Mouse (Mus musculus): ENCODE results near the gene Tmbim6. TPM values are rescaled to one million over a fixed set of nuclear protein-coding genes. Genes with fewer than 3 reads are reported as not detected.

The Tmbim6 gene
- polyA plus RNA-seq, 1 experiment from 2014 or later = 509 TPM

- ATAC-seq = peak; percentile 44
- TF ChIP-seq CTCF (IDR thresholded peaks at IDR 0.05) = no peak
- DNase-seq (ENCODE audit: low read depth, low spot score) = no peak
- POLR2A ChIA-PET = interaction anchor here (0.7 to 1.4 kb wide), 5 partner anchors 14 to 372 kb away, joined by 3 to 4 read pairs (median 4); no protein-coding TSS in a partner anchor
- in situ Hi-C loops (cut with MboI; ENCODE audit: low pct_unique_long_range_greater_than_20kb) = no loop called here
- H3K27me3 ChIP-seq = no peaks in the 10 kb centered on the region
- CTCF ChIA-PET = interaction anchor here (1.0 to 4.3 kb wide), 21 partner anchors 11 to 233 kb away, joined by 3 to 64 read pairs (median 5); partner anchors contain the start of genes Nckap5l and Tmbim6
Observed at GRCm38 (mm10) chr15:99416348-99416882, 23.7 kb downstream of the Tmbim6 start.

DNA sequence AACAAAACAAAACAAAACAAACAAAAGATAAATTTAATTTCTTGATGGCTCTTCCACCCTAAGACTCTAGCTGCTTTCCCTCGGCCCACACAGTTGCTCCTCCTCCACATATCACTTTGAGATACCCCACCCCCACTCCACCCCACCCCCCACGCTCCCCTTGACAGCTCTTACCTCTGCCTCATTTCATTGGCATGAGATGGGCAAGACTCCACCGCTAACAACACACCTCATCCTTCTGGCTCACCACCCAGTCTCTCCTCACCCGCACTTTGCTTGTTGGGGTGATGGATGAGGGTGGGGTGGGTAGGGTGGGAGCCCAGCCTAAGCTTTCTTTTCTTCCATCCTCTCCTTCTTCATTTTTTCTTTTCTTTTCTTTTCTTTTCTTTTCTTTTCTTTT, 24.3 kb downstream of the Tmbim6 start:
- POLR2A ChIA-PET = interaction anchor here (1.1 to 1.4 kb wide), 2 partner anchors 15 to 54 kb away, joined by 3 to 4 read pairs; no protein-coding TSS in a partner anchor
- no peak for DNase-seq (ENCODE audit: low read depth, low spot score)
- CTCF ChIA-PET = interaction anchor here (0.6 to 4.3 kb wide), 20 partner anchors 10 to 233 kb away, joined by 3 to 64 read pairs (median 5); partner anchors contain the start of genes Nckap5l and Tmbim6
- TF ChIP-seq CTCF (IDR thresholded peaks at IDR 0.05) = no peak
- no peaks in the 10 kb centered on the region for H3K27me3 ChIP-seq
- ATAC-seq = no peak
- in situ Hi-C loops (cut with MboI; ENCODE audit: low pct_unique_long_range_greater_than_20kb) = no loop called here

GRCm38 (mm10) chr15:99417692-99418271, 25.1 kb downstream of the Tmbim6 start:
- ATAC-seq = no peak
- in situ Hi-C loops (cut with MboI; ENCODE audit: low pct_unique_long_range_greater_than_20kb) = no loop called here
- no peak for DNase-seq (ENCODE audit: low read depth, low spot score)
- ChIA-PET POLR2A (no interaction called here), CTCF (interaction anchor here (1.2 to 2.5 kb wide), 2 partner anchors 23 to 58 kb away, joined by 3 to 7 read pairs; no protein-coding TSS in a partner anchor)
- H3K27me3 ChIP-seq = no peaks in the 10 kb centered on the region
- TF ChIP-seq CTCF (IDR thresholded peaks at IDR 0.05) = no peak

- no peaks in the 10 kb centered on the region for H3K27me3 ChIP-seq
- no peak for ATAC-seq
- no peak for TF ChIP-seq CTCF (IDR thresholded peaks at IDR 0.05)
- DNase-seq (ENCODE audit: low read depth, low spot score) = no peak
- ChIA-PET CTCF (interaction anchor here (1.0 to 1.9 kb wide), 3 partner anchors 38 to 51 kb away, joined by 3 to 5 read pairs (median 5); partner anchors contain the start of gene Nckap5l), POLR2A (interaction anchor here (1.1 kb wide), 1 partner anchor 48 kb away, joined by 4 read pairs; no protein-coding TSS in a partner anchor)
- in situ Hi-C loops (cut with MboI; ENCODE audit: low pct_unique_long_range_greater_than_20kb) = loop anchor here (5.0 kb wide), 1 partner anchor 47 kb away; no protein-coding TSS in a partner anchor
Observed at GRCm38 (mm10) chr15:99420101-99420500, 27.4 kb downstream of the Tmbim6 start.

- no peak for TF ChIP-seq CTCF (IDR thresholded peaks at IDR 0.05)
- in situ Hi-C loops (cut with MboI; ENCODE audit: low pct_unique_long_range_greater_than_20kb) = loop anchor here (5.0 kb wide), 1 partner anchor 47 kb away; no protein-coding TSS in a partner anchor
- ChIA-PET POLR2A (interaction anchor here (1.1 kb wide), 1 partner anchor 47 kb away, joined by 4 read pairs; no protein-coding TSS in a partner anchor), CTCF (interaction anchor here (1.0 to 1.9 kb wide), 2 partner anchors 37 to 50 kb away, joined by 5 read pairs; partner anchors contain the start of gene Nckap5l)
- no peak for DNase-seq (ENCODE audit: low read depth, low spot score)
- ATAC-seq = no peak
- H3K27me3 ChIP-seq = no peaks in the 10 kb centered on the region
Observed at GRCm38 (mm10) chr15:99420521-99421014, 27.9 kb downstream of the Tmbim6 start.

- TF ChIP-seq CTCF (IDR thresholded peaks at IDR 0.05) = no peak
- no peak for ATAC-seq
- in situ Hi-C loops (cut with MboI; ENCODE audit: low pct_unique_long_range_greater_than_20kb) = loop anchor here (5.0 kb wide), 1 partner anchor 46 kb away; no protein-coding TSS in a partner anchor
Observed at GRCm38 (mm10) chr15:99421152-99421551, 28.5 kb downstream of the Tmbim6 start.

GRCm38 (mm10) chr15:99421676-99422075, 29.0 kb downstream of the Tmbim6 start:
- in situ Hi-C loops (cut with MboI; ENCODE audit: low pct_unique_long_range_greater_than_20kb) = loop anchor here (5.0 kb wide), 1 partner anchor 46 kb away; no protein-coding TSS in a partner anchor
- H3K27me3 ChIP-seq = no peaks in the 10 kb centered on the region
- DNase-seq (ENCODE audit: low read depth, low spot score) = no peak
- ATAC-seq = no peak
- ChIA-PET POLR2A (no interaction called here), CTCF (no interaction called here)
- TF ChIP-seq CTCF (IDR thresholded peaks at IDR 0.05) = no peak

More at GRCm38 (mm10) chr15:99421152-99421551, 28.5 kb downstream of the Tmbim6 start:
- ChIA-PET CTCF (interaction anchor here (1.9 kb wide), 1 partner anchor 50 kb away, joined by 5 read pairs; no protein-coding TSS in a partner anchor), POLR2A (no interaction called here)
- H3K27me3 ChIP-seq = no peaks in the 10 kb centered on the region
- no peak for DNase-seq (ENCODE audit: low read depth, low spot score)

DNA sequence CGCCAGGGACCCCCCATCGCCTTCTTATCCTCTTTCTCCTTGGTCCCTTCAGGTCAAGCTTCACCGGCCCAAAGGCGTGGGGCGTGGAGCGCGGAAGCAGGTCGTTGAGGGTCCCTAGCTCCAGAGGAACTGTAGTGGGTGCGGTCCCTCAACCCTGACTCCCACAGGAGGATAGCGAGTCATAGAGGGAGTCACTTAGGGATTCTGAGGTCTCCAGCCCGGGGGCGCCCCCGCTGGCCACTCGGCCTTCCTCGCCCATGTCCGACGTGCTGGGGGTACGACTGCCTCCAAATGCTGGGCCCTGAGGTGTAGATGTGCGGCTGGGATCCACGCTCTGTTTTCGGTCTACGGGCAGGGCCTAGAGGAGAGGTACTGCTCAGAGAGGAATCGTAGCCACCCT, 29.9 kb downstream of the Tmbim6 start:
- in situ Hi-C loops (cut with MboI; ENCODE audit: low pct_unique_long_range_greater_than_20kb) = loop anchor here (5.0 kb wide), 1 partner anchor 45 kb away; no protein-coding TSS in a partner anchor
- POLR2A ChIA-PET = interaction anchor here (0.8 kb wide), 1 partner anchor 35 kb away, joined by 3 read pairs; the partner anchor contains the start of gene Nckap5l
- no peaks in the 10 kb centered on the region for H3K27me3 ChIP-seq
- ATAC-seq (no peak), DNase-seq (ENCODE audit: low read depth, low spot score) (no peak)
- TF ChIP-seq CTCF (IDR thresholded peaks at IDR 0.05) = no peak
- CTCF ChIA-PET = interaction anchor here (0.9 to 1.0 kb wide), 2 partner anchors 19 to 49 kb away, joined by 3 read pairs; no protein-coding TSS in a partner anchor

GRCm38 (mm10) chr15:99423131-99423530, 30.4 kb downstream of the Tmbim6 start:
- POLR2A ChIA-PET = interaction anchor here (0.8 kb wide), 1 partner anchor 35 kb away, joined by 3 read pairs; the partner anchor contains the start of gene Nckap5l
- TF ChIP-seq CTCF (IDR thresholded peaks at IDR 0.05) = no peak
- no peak for DNase-seq (ENCODE audit: low read depth, low spot score)
- CTCF ChIA-PET = interaction anchor here (0.9 to 1.0 kb wide), 2 partner anchors 20 to 48 kb away, joined by 3 read pairs; no protein-coding TSS in a partner anchor
- in situ Hi-C loops (cut with MboI; ENCODE audit: low pct_unique_long_range_greater_than_20kb) = loop anchor here (5.0 kb wide), 1 partner anchor 44 kb away; no protein-coding TSS in a partner anchor
- no peaks in the 10 kb centered on the region for H3K27me3 ChIP-seq
- ATAC-seq = no peak

DNA sequence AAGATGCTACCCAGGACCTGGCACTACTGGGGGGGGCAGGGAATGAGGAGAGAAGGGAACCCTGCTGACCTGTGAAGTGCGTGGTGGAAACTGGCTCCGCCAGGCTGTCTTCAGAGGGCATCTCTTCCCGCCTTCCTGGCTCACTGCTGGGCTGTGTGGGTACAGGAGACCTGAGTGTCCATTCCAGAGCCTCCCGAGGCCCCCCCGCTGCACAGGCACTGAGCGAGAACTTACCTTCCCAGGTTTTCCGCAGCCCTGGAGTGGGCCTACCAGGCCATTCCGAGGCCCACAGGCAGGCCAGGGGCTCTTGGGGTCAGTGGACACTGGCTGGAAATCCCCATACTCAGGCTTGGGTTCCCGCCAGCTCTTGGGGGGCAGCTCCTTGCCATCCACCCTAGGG, 31.2 kb downstream of the Tmbim6 start:
- no peak for ATAC-seq
- ChIA-PET POLR2A (no interaction called here), CTCF (no interaction called here)
- no peak for DNase-seq (ENCODE audit: low read depth, low spot score)
- no peak for TF ChIP-seq CTCF (IDR thresholded peaks at IDR 0.05)
- in situ Hi-C loops (cut with MboI; ENCODE audit: low pct_unique_long_range_greater_than_20kb) = loop anchor here (5.0 kb wide), 1 partner anchor 43 kb away; no protein-coding TSS in a partner anchor
- H3K27me3 ChIP-seq = no peaks in the 10 kb centered on the region

Data from Patski (cell line).